Mouse (Mus musculus) brain, embryonic 14.5 days (tissue): Measurements from ENCODE around the gene Grb10.

ENCODE experiments used
- CTCF ChIP-seq: fragments of 200-500 bp; IDR thresholded peaks from 2 replicates; pipeline ENCODE4 v1.5.1; 2012; ENCODE audit warnings: inconsistent platforms, mild to moderate bottlenecking, moderate library complexity, borderline replicate concordance; ENCODE audit not compliant: insufficient read depth, insufficient read length; ENCODE audit errors: extremely low read depth
- POLR2A ChIP-seq: fragments of 200-500 bp; IDR thresholded peaks from 2 replicates; pipeline ENCODE4 v1.6.1; 2012; ENCODE audit warnings: mild to moderate bottlenecking, inconsistent platforms, borderline replicate concordance; ENCODE audit not compliant: poor library complexity, insufficient read depth, insufficient read length, severe bottlenecking; ENCODE audit errors: extremely low read depth

DNA sequence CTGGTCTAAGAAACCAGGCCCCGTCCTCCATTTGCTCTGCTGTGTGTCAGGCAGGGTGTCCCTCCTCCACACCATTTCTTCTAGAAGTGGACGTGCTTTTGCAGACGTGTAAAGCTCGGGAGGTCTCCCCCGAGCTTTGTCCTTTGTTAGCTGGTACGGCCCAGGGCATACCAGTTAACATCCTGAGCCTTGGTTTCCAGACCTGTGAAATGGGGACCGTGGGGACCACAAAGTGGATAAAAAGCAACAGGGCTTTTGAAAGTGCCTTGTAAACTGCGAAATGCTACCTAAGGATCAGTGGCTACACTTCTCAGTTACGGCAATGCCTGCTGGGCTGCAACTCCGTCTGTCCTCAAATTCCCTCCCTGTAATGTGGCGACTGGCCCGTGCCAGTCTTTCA lies 3.2 kb downstream of the Grb10 start:
- TF ChIP-seq CTCF (no peak), POLR2A (no peak)
